Mouse (Mus musculus) olfactory bulb, adult 2 months (tissue): ENCODE measurements around the gene Gng12.

ENCODE experiments used
- CTCF ChIP-seq: fragments of 200-500 bp; IDR thresholded peaks from 2 replicates; pipeline ENCODE4 v1.5.1; 2012; ENCODE audit warnings: low read depth, mild to moderate bottlenecking, low read length, moderate library complexity; ENCODE audit not compliant: insufficient read depth
- POLR2A ChIP-seq: fragments of 200-500 bp; IDR thresholded peaks from 2 replicates; pipeline ENCODE4 v1.6.1; 2012; ENCODE audit warnings: mild to moderate bottlenecking, low read depth, low read length, moderate library complexity; ENCODE audit not compliant: insufficient read depth

DNA sequence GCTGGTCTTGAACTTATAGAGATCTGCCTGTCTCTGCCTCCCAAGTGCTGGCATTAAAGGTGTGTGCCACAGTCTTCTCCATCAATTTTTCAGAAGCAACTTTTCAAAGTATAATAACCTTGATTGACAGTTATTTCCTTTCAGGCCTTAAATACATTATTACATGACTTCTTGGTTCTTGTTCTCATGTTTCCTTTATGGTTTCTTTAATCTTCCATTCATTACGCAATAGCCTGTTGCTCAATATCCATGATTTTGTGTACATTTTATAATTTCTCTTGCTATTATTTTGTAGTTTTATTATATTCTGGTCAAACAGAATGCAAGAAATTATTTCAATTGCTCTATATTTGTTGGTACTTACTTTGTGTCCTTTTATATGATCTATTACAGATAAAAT, 29.9 kb upstream of the Gng12 start:
- TF ChIP-seq CTCF, result no peak
- no peak for TF ChIP-seq POLR2A
